Mouse (Mus musculus) midbrain, postnatal 0 days (tissue): ENCODE data around the gene Cysltr2. TPM values are rescaled to one million over a fixed set of nuclear protein-coding genes. Genes with fewer than 3 reads are reported as not detected.

Experiments used
- ATAC-seq: fragments of 200-750 bp; cut with Nextera tagmentation; 2 replicates; pipeline ENCODE4 v1.8.0; 2017; ENCODE audit warnings: moderate number of reproducible peaks, mild to moderate bottlenecking, moderate TSS enrichment, moderate library complexity; ENCODE audit not compliant: low FRiP score
- DNase-seq: peaks from one replicate; pipeline ENCODE4 v3.0.0-alpha.2; 2015; ENCODE audit warnings: low spot score
- H3K27ac ChIP-seq: fragments of 300-500 bp; sonication (generic); 2 replicates; pipeline ENCODE4 v1.5.1; 2014; ENCODE audit warnings: low read depth, mild to moderate bottlenecking, low read length, mixed read lengths
- H3K27me3 ChIP-seq: fragments of 300-500 bp; sonication (generic); 2 replicates; pipeline ENCODE4 v1.6.1; 2014; ENCODE audit warnings: low read length, control low read depth, mixed read lengths; ENCODE audit not compliant: insufficient read depth
- H3K36me3 ChIP-seq: fragments of 300-500 bp; sonication (generic); 2 replicates; pipeline ENCODE4 v1.6.1; 2014; ENCODE audit warnings: low read length, control low read depth, mixed read lengths; ENCODE audit not compliant: insufficient read depth
- H3K4me1 ChIP-seq: fragments of 300-500 bp; sonication (generic); 2 replicates; pipeline ENCODE4 v1.6.1; 2014; ENCODE audit warnings: mild to moderate bottlenecking, control low read depth, antibody characterized with exemption, low read length, mixed read lengths; ENCODE audit not compliant: insufficient read depth
- H3K4me2 ChIP-seq: fragments of 300-500 bp; sonication (generic); 2 replicates; pipeline ENCODE4 v1.6.1; 2014; ENCODE audit warnings: low read depth, mild to moderate bottlenecking, low read length, mixed read lengths; ENCODE audit not compliant: poor library complexity, severe bottlenecking
- H3K4me3 ChIP-seq: fragments of 300-500 bp; sonication (generic); 2 replicates; pipeline ENCODE4 v1.5.1; 2014; ENCODE audit warnings: low read depth, mild to moderate bottlenecking, low read length, moderate library complexity
- H3K9ac ChIP-seq: fragments of 300-500 bp; sonication (generic); replicated peaks from 2 replicates; pipeline ENCODE4 v1.6.1; 2014; ENCODE audit warnings: mild to moderate bottlenecking, low read length, moderate library complexity, mixed read lengths; ENCODE audit not compliant: poor library complexity, severe bottlenecking
- H3K9me3 ChIP-seq: fragments of 300-500 bp; sonication (generic); 2 replicates; pipeline ENCODE4 v1.6.1; 2016; ENCODE audit warnings: low read length, control low read depth
- CTCF ChIP-seq: IDR thresholded peaks from 2 replicates; pipeline ENCODE4 v1.5.1; 2016; ENCODE audit warnings: antibody characterized with exemption, mild to moderate bottlenecking
- WGBS: fragments of 180-500 bp; shearing (Covaris S2); extraction: QIAGEN DNeasy Blood & Tissue Kit; methylation state at CpG from one replicate; pipeline ENCODE4 v1.1.7; 2014; 5-methylcytosine and 5-hydroxymethylcytosine counted together
- polyA plus RNA-seq: library from polyadenylated mRNA; unstranded; fragments of >200 nt; fragmentation: Nextera tagmentation; extraction: Ambion mirVana; gene quantifications from 2 replicates; pipeline ENCODE4 v1.2.1, GENCODE M21; 2015
- total RNA-seq: library from RNA; depleted of rRNA; stranded (reverse); fragments of >200 nt; gene quantifications from 2 replicates; pipeline ENCODE4 v1.2.3, GENCODE M21; 2014

Cysltr2 gene
- total and polyA plus RNA-seq, 2 experiments from 2014 or later = 0.30 TPM; not detected in 1

DNA sequence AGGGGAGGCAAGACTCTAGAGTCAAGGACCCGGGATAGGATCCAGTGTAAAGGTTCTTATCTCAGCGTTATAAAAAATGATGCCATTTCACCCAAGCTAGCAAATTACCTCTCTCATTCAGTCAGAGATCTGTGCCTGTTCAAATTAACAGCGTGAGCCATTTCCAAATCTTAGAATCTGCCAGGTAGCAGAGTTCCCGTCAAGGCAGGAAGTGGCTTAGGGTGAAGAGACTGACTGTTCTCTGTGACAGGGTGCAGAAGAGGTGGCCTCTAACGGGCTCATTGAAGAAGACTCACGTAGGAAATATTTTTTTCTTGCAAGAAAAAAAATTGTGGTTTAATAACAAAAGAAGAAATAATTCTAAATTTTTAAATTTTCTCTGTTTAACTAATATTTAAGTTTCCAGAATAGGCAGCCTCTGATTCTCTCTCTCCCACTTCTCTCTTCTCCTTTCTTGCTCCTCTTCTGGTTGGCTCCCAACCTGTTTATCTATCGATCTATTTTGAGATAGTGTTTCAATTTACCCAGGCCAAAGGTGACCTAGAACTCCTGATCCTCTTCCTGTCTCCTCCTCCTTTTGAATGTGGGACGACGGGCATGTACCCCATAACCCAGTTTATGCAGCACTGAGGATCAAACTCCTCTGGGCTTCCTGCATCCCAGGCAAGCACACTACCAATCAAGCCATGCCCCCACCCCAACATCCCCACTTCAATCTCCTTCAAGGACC is 3.5 kb downstream of the Cysltr2 start:
- Histone ChIP-seq H3K9ac (no peak overlapping the region), H3K4me3 (no peak overlapping the region), H3K4me2 (no peak overlapping the region), H3K9me3 (no peaks in the 10 kb centered on the region), H3K27me3 (no peaks in the 10 kb centered on the region), H3K36me3 (no peaks in the 10 kb centered on the region), H3K4me1 (no peaks in the 10 kb centered on the region), H3K27ac (no peak overlapping the region)
- no peak for ATAC-seq
- no peak for DNase-seq
- no peak for TF ChIP-seq CTCF
- WGBS = 83% methylated on average over 9 of the region's 9 CpGs

- no peak overlapping the region for H3K4me3 ChIP-seq
- TF ChIP-seq CTCF = no peak
- no peak overlapping the region for H3K4me2 ChIP-seq
- H3K4me1 ChIP-seq = no peaks in the 10 kb centered on the region
- no peaks in the 10 kb centered on the region for H3K9me3 ChIP-seq
- no peaks in the 10 kb centered on the region for H3K36me3 ChIP-seq
- H3K27me3 ChIP-seq = no peaks in the 10 kb centered on the region
- 67% methylated on average over 2 of the region's 2 CpGs for WGBS
- H3K9ac ChIP-seq = no peak overlapping the region
- DNase-seq (no peak), ATAC-seq (no peak)
- H3K27ac ChIP-seq = no peak overlapping the region
These were observed 7.2 kb downstream of the Cysltr2 start for GRCm38 (mm10) chr14:73041689-73042088.

DNA sequence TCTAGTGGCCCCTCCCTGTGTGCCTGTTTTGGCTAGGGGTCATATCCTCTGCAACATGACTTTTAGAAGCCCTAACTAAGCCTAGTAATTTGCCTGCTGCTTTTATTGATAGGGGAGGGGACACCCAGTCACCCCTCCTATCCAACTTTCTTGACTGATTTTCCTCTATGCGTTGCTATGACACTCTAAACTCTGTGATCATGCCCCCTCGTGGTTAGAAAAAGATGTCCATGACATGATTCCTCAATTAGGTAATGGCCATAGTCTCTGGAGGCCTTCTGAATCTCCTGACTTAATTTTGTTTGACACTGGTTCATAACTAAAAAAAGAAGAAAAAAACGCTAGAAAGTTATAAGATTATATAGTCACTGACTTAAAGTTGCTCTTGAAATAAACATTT is 15.6 kb downstream of the Cysltr2 start:
- ATAC-seq (no peak), DNase-seq (no peak)
- no peak overlapping the region for H3K4me3 ChIP-seq
- H3K4me1 ChIP-seq = no peaks in the 10 kb centered on the region
- no peak overlapping the region for H3K27ac ChIP-seq
- no peaks in the 10 kb centered on the region for H3K9me3 ChIP-seq
- H3K4me2 ChIP-seq = no peak overlapping the region
- H3K36me3 ChIP-seq = no peaks in the 10 kb centered on the region
- no peak overlapping the region for H3K9ac ChIP-seq
- peak; percentile 33 for TF ChIP-seq CTCF
- WGBS = 45% methylated on average over 3 of the region's 3 CpGs
- H3K27me3 ChIP-seq = no peaks in the 10 kb centered on the region

- H3K4me3 ChIP-seq = no peak overlapping the region
- no peaks in the 10 kb centered on the region for H3K27me3 ChIP-seq
- H3K9me3 ChIP-seq = no peaks in the 10 kb centered on the region
- no peak overlapping the region for H3K4me2 ChIP-seq
- ATAC-seq (no peak), DNase-seq (no peak)
- H3K9ac ChIP-seq = no peak overlapping the region
- H3K36me3 ChIP-seq = no peaks in the 10 kb centered on the region
- H3K27ac ChIP-seq = no peak overlapping the region
- no peaks in the 10 kb centered on the region for H3K4me1 ChIP-seq
- no peak for TF ChIP-seq CTCF
- 87% methylated on average over 3 of the region's 3 CpGs for WGBS
These were observed 17.7 kb downstream of the Cysltr2 start for GRCm38 (mm10) chr14:73031218-73031617.

- no peaks in the 10 kb centered on the region for H3K4me1 ChIP-seq
- H3K4me3 ChIP-seq = no peak overlapping the region
- no peak for DNase-seq
- 99% methylated on average over 3 of the region's 3 CpGs for WGBS
- no peak overlapping the region for H3K27ac ChIP-seq
- H3K27me3 ChIP-seq = no peaks in the 10 kb centered on the region
- no peak for ATAC-seq
- no peak overlapping the region for H3K9ac ChIP-seq
- no peak overlapping the region for H3K4me2 ChIP-seq
- H3K36me3 ChIP-seq = no peaks in the 10 kb centered on the region
- H3K9me3 ChIP-seq = no peaks in the 10 kb centered on the region
- no peak for TF ChIP-seq CTCF
These were observed 31.6 kb downstream of the Cysltr2 start for GRCm38 (mm10) chr14:73017272-73017671.

DNA sequence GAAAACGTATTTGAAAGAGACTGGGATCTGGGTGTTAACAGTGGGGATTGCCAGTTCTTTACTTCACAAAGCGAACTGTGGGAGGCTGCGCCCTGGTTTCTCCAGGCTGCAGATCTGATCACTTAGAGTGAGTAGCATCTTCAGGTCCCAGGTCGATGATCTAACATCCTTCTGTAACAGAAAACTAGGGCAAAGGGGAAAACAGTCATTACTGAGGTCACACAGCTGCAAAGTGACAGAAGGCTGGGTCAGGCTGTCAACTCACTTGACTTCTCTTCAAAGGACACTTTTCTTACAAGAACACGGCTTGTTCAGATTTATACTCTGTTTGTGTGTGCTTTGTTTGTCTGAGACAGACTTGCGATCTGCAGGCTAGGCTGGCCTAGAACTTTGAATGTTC is 33.5 kb downstream of the Cysltr2 start:
- Histone ChIP-seq H3K36me3 (no peaks in the 10 kb centered on the region), H3K4me3 (no peak overlapping the region), H3K9me3 (no peaks in the 10 kb centered on the region), H3K9ac (no peak overlapping the region), H3K4me2 (no peak overlapping the region), H3K27me3 (no peaks in the 10 kb centered on the region), H3K4me1 (no peaks in the 10 kb centered on the region), H3K27ac (no peak overlapping the region)
- TF ChIP-seq CTCF = no peak
- 83% methylated on average over 6 of the region's 6 CpGs for WGBS
- DNase-seq = no peak
- no peak for ATAC-seq
